Mouse (Mus musculus) hindbrain, postnatal 0 days (tissue): ENCODE data around the gene Fancc. TPM values are rescaled to one million over a fixed set of nuclear protein-coding genes. Genes with fewer than 3 reads are reported as not detected.

Experiments
- ATAC-seq: fragments of 200-750 bp; cut with Nextera tagmentation; 2 replicates; pipeline ENCODE4 v1.8.0; 2017; ENCODE audit warnings: mild to moderate bottlenecking, moderate TSS enrichment, moderate library complexity
- DNase-seq: peaks from one replicate; pipeline ENCODE4 v3.0.0-alpha.2; 2015; ENCODE audit warnings: low spot score
- H3K27ac ChIP-seq: fragments of 300-500 bp; sonication (generic); 2 replicates; pipeline ENCODE4 v1.5.1; 2014; ENCODE audit warnings: mild to moderate bottlenecking
- H3K27me3 ChIP-seq: fragments of 300-500 bp; sonication (generic); 2 replicates; pipeline ENCODE4 v1.6.1; 2014; ENCODE audit warnings: low read length, mixed read lengths; ENCODE audit not compliant: insufficient read depth
- H3K36me3 ChIP-seq: fragments of 300-500 bp; sonication (generic); 2 replicates; pipeline ENCODE4 v1.6.1; 2014; ENCODE audit warnings: low read length, mixed read lengths; ENCODE audit not compliant: insufficient read depth
- H3K4me1 ChIP-seq: fragments of 300-500 bp; sonication (generic); 2 replicates; pipeline ENCODE4 v1.6.1; 2014; ENCODE audit warnings: antibody characterized with exemption, low read length, mixed read lengths; ENCODE audit not compliant: insufficient read depth
- H3K4me2 ChIP-seq: fragments of 300-500 bp; sonication (generic); 2 replicates; pipeline ENCODE4 v1.6.1; 2014; ENCODE audit warnings: low read depth, mild to moderate bottlenecking, low read length, moderate library complexity, mixed read lengths
- H3K4me3 ChIP-seq: fragments of 300-500 bp; sonication (generic); 2 replicates; pipeline ENCODE4 v1.5.1; 2014; ENCODE audit warnings: low read length
- H3K9ac ChIP-seq: fragments of 300-500 bp; sonication (generic); replicated peaks from 2 replicates; pipeline ENCODE4 v1.6.1; 2014; ENCODE audit warnings: mild to moderate bottlenecking, low read length, moderate library complexity, mixed read lengths
- H3K9me3 ChIP-seq: fragments of 300-500 bp; sonication (generic); 2 replicates; pipeline ENCODE4 v1.6.1; 2016; ENCODE audit warnings: low read length, mixed read lengths
- CTCF ChIP-seq: IDR thresholded peaks from 2 replicates; pipeline ENCODE4 v1.5.1; 2016; ENCODE audit warnings: antibody characterized with exemption, control low read depth, low read depth
- WGBS: fragments of 180-500 bp; shearing (Covaris S2); extraction: QIAGEN DNeasy Blood & Tissue Kit; methylation state at CpG from one replicate; pipeline ENCODE4 v1.1.7; 2014; 5-methylcytosine and 5-hydroxymethylcytosine counted together
- polyA plus RNA-seq: library from polyadenylated mRNA; unstranded; fragments of >200 nt; fragmentation: Nextera tagmentation; extraction: Ambion mirVana; gene quantifications from 2 replicates; pipeline ENCODE4 v1.2.1, GENCODE M21; 2015
- total RNA-seq: library from RNA; depleted of rRNA; stranded (reverse); fragments of >200 nt; gene quantifications from 2 replicates; pipeline ENCODE4 v1.2.3, GENCODE M21; 2014

Gene Fancc
- total and polyA plus RNA-seq, 2 experiments from 2014 or later: 11.9 to 17.7 TPM

- no peak for TF ChIP-seq CTCF
- no peaks in the 10 kb centered on the region for H3K27me3 ChIP-seq
- no peak overlapping the region for H3K9ac ChIP-seq
- DNase-seq (no peak), ATAC-seq (no peak)
- 61% methylated on average over 1 of the region's 1 CpGs for WGBS
- H3K4me2 ChIP-seq: no peak overlapping the region
- no peaks in the 10 kb centered on the region for H3K4me1 ChIP-seq
- H3K27ac ChIP-seq: no peak overlapping the region
- H3K9me3 ChIP-seq: no peaks in the 10 kb centered on the region
- H3K36me3 ChIP-seq: peaks cover 30% of the 10 kb centered on the region
- H3K4me3 ChIP-seq: no peak overlapping the region
Observed at GRCm38 (mm10) chr13:63506364-63506763, 9.3 kb upstream of the Fancc start.

- Histone ChIP-seq H3K9me3 (no peaks in the 10 kb centered on the region), H3K27ac (no peak overlapping the region), H3K4me2 (no peak overlapping the region), H3K9ac (no peak overlapping the region), H3K27me3 (no peaks in the 10 kb centered on the region), H3K4me3 (no peak overlapping the region), H3K36me3 (peaks cover 4% of the 10 kb centered on the region; the same call in 1 of the 2 replicates), H3K4me1 (no peaks in the 10 kb centered on the region)
- TF ChIP-seq CTCF: no peak
- no peak for ATAC-seq
- DNase-seq: no peak
- WGBS: 93% methylated on average over 2 of the region's 2 CpGs
Observed at GRCm38 (mm10) chr13:63502391-63502790, 5.3 kb upstream of the Fancc start.

DNA sequence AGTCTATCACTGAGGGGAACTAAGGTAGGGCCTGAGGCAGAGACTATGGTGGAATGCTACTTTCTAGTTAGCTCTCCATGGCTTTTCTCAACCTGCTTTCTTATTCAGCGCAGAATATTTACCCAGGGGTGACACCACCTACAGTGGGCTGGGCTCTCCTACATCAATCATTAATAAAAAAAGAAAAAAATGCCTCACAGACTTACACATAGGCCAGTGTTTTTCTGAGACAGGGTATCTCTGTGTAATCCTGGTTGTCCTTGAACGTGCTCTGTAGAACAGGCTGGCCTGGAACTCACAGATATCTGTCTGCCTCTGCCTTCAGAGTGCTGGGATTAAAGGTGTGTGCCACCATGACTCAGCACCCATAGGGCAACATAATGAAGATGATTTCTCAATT, 2.4 kb upstream of the Fancc start:
- ATAC-seq (no peak), DNase-seq (no peak)
- H3K27ac ChIP-seq: no peak overlapping the region
- H3K4me3 ChIP-seq: no peak overlapping the region
- no peaks in the 10 kb centered on the region for H3K36me3 ChIP-seq
- H3K27me3 ChIP-seq: no peaks in the 10 kb centered on the region
- H3K9ac ChIP-seq: no peak overlapping the region
- no peak for TF ChIP-seq CTCF
- no peak overlapping the region for H3K4me2 ChIP-seq
- H3K4me1 ChIP-seq: peaks cover 5% of the 10 kb centered on the region; the same call in 1 of the 2 replicates
- H3K9me3 ChIP-seq: no peaks in the 10 kb centered on the region
- 92% methylated on average over 2 of the region's 2 CpGs for WGBS

DNA sequence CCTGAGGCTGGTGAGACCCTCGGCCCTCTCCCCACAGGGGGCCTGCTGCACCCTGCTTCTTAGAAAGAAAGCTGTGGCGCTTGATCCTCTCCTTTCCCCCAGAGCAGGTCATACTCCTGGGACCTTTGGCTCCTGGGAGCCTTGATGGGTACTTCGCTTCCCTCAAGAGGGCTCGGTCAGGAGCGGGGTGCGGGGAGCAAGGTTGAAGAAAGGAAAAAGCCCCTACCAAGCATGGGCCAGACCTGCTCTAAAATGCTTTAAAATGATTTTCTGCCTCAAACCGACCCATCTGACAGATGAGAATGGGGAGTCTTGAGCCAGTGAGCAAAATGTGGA, 9.4 kb downstream of the Fancc start:
- Histone ChIP-seq H3K4me1 (peaks cover 7% of the 10 kb centered on the region; the same call in 1 of the 2 replicates), H3K36me3 (no peaks in the 10 kb centered on the region), H3K4me3 (no peak overlapping the region), H3K27me3 (no peaks in the 10 kb centered on the region), H3K9me3 (no peaks in the 10 kb centered on the region), H3K27ac (no peak overlapping the region), H3K4me2 (no peak overlapping the region), H3K9ac (no peak overlapping the region)
- no peak for TF ChIP-seq CTCF
- DNase-seq (no peak), ATAC-seq (no peak)
- WGBS: 39% methylated on average over 7 of the region's 7 CpGs

- ATAC-seq: peak; percentile 49
- no peak overlapping the region for H3K27ac ChIP-seq
- 6% methylated on average over 18 of the region's 18 CpGs for WGBS
Observed at GRCm38 (mm10) chr13:63486791-63487706, 10.0 kb downstream of the Fancc start.

DNA sequence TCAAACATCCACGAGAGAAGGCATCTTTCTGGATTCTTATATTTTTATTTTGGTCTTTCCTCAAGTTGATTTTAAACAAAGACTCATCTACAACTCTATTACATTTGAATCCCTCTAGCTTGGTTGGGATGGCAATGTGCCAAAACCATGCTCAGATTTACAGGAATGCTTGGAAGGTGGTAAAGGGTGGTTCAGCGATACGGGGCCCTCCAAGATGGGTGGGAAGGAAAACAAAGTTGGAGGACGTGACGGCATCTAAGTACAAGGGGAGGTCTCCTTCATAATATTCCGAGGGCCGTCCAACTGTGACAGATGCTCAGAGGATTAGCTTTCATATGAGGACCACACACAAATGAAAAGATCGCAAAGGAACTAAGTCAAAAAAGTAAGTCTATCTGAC, 21.7 kb downstream of the Fancc start:
- 71% methylated on average over 8 of the region's 8 CpGs for WGBS

More at GRCm38 (mm10) chr13:63486791-63487706, 10.0 kb downstream of the Fancc start:
- Histone ChIP-seq H3K4me1 (peaks cover 7% of the 10 kb centered on the region; the same call in 1 of the 2 replicates), H3K27me3 (no peaks in the 10 kb centered on the region), H3K4me2 (peak overlapping the region; percentile 46), H3K4me3 (peak overlapping the region; percentile 16; the same call in 1 of the 2 replicates), H3K9me3 (no peaks in the 10 kb centered on the region), H3K9ac (0 out of 2 replicates have a peak overlapping the region, but pooled peaks have one; percentile 3), H3K36me3 (no peaks in the 10 kb centered on the region)
- peak; percentile 20 for DNase-seq
- no peak for TF ChIP-seq CTCF

GRCm38 (mm10) chr13:63452898-63453297, 44.2 kb downstream of the Fancc start:
- Histone ChIP-seq H3K27me3 (no peaks in the 10 kb centered on the region), H3K9ac (no peak overlapping the region), H3K4me1 (no peaks in the 10 kb centered on the region), H3K36me3 (no peaks in the 10 kb centered on the region), H3K4me2 (no peak overlapping the region), H3K27ac (no peak overlapping the region), H3K9me3 (no peaks in the 10 kb centered on the region), H3K4me3 (no peak overlapping the region)
- ATAC-seq: no peak
- no peak for TF ChIP-seq CTCF
- DNase-seq: peak; percentile 31
- 78% methylated on average over 5 of the region's 5 CpGs for WGBS

More for the DNA sequence above, 21.7 kb downstream of the Fancc start:
- TF ChIP-seq CTCF: no peak
- H3K9me3 ChIP-seq: no peaks in the 10 kb centered on the region
- no peaks in the 10 kb centered on the region for H3K27me3 ChIP-seq
- ATAC-seq (no peak), DNase-seq (no peak)
- H3K4me2 ChIP-seq: no peak overlapping the region
- H3K4me3 ChIP-seq: no peak overlapping the region
- no peak overlapping the region for H3K27ac ChIP-seq
- no peak overlapping the region for H3K9ac ChIP-seq
- no peaks in the 10 kb centered on the region for H3K36me3 ChIP-seq
- H3K4me1 ChIP-seq: no peaks in the 10 kb centered on the region
